Mouse (Mus musculus) cerebellum, adult (tissue): ENCODE measurements around the gene Rdh19.
"Not testable (repeated sequence)": the region's sequence is repeated elsewhere in the genome, so short reads cannot be mapped to it uniquely, and the experiment has no call there.

Experiments used
- ATAC-seq: cut with Nextera tagmentation; 2 replicates; pipeline ENCODE4 v1.9.2; 2017; ENCODE audit warnings: mild to moderate bottlenecking, moderate library complexity, mixed read lengths; ENCODE audit not compliant: insufficient number of reproducible peaks, low FRiP score, low TSS enrichment

Gene Rdh19

DNA sequence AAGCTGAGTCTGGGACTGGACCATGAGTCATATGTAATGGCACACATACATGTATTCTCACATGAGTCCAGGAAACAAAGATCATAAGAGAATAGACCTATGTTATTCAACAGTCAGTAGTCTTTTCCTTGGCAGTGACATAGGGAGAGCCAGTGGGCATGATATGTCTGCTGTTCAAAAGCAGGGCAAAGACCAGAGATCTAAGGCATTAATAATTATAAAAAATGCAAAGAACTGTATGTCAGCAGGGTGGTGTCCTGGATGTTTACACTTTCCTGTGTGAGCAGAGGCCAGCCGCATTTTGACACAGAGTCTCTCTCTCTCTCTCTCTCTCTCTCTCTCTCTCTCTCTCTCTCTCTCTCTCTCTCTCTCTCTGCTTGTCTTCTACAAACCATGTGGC is at the start of gene Rdh19:
Rdh19 (plus strand) TSS at position 301 of the 400 bp plus-strand sequence.
- ATAC-seq = no peak

- no peak for ATAC-seq
Measured at GRCm38 (mm10) chr10:127800891-127801290, 48.8 kb upstream of the Rdh19 start, which contains the start of gene Rdh16. Gene Rdh16, plus strand, starts transcription at chr10:127801152.

DNA sequence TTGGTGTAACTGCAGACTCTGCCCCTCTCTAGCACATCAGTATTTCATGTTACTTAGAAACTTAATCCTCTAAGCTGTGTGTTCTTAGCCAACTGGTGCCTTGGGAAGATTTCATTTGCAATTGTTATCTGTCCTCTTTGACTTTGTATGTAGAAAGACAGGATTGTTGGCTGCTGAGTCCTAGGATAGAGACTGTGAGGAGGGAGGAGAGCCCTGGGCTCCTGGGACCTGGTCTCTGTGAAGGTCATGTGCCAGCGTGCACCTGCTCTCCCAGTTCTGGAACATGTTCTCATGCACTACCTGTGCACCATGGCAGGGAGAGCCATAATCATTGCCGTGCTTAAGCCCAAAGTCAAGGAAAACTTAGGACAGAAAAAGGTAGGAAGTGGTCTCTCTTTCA is 48.1 kb upstream of the Rdh19 start:
- no peak for ATAC-seq

DNA sequence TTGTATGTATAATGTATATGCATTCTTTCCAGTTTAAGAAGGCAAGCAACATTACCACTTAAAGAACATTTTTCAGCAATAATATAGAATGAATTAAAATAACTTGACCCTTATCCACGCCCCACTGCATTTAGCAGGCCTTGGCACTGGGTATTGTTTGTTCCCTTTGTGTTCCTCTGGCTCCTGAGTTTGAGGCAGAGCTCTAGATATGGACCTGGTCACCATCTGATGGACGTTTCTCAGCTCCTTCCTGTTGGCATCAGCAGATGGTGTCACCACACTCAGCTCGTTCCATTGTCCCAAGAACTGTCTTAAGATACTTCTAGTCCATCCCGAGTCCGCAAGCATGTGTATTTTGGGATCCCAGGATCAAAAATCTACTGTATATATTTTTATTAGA is 47.5 kb upstream of the Rdh19 start:
- no peak for ATAC-seq

GRCm38 (mm10) chr10:127804416-127804815 is 45.3 kb upstream of the Rdh19 start:
- ATAC-seq = no peak

- no peak for ATAC-seq
Measured at GRCm38 (mm10) chr10:127815888-127816287, 33.8 kb upstream of the Rdh19 start.

GRCm38 (mm10) chr10:127817268-127817910 is 32.3 kb upstream of the Rdh19 start:
- not testable (repeated sequence) for ATAC-seq

GRCm38 (mm10) chr10:127821806-127822205 is 27.9 kb upstream of the Rdh19 start:
- ATAC-seq = not testable (repeated sequence)

- ATAC-seq = no peak
Measured at GRCm38 (mm10) chr10:127825386-127825785, 24.3 kb upstream of the Rdh19 start.

- no peak for ATAC-seq
Measured at GRCm38 (mm10) chr10:127829121-127829520, 20.6 kb upstream of the Rdh19 start.

DNA sequence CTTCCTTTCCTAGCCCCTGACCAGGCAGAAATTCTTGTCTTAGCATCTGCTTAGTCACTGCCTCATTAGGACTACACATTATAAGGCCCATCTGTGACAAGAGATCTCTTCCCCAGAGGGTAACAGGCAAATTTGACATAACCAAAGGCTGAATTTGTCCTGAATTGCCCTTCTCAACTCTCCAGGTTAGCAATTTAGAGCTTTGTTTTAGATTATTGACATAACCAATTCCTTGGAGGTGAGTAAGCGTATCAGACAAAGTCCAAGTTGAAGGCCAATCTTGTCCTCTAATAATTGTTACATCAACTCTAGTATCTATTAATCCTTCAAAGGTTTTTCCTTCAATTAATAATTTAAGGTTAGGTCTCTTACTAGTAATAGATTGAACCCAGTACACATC is 15.5 kb upstream of the Rdh19 start:
- not testable (repeated sequence) for ATAC-seq

- ATAC-seq = no peak
Measured at GRCm38 (mm10) chr10:127835292-127835691, 14.4 kb upstream of the Rdh19 start.

DNA sequence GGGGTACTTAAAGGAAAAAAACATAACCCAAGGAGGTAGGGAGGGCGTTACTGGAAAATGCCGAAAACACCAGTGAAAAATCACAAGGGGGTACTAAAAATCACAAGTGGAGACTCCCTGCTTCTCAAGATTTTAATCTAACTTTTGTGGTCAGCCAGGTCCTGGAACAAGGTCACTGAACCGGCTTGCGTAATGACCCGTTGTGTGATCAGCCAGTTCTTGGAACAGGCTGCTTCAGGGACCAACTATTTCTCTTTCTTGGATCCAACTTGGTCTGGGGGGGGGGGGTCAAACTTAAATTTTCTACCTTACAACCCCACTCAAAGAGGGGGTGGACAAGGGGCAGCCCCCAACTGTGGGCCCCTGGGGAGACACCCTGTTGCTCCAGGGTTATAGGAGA is 11.9 kb upstream of the Rdh19 start:
- ATAC-seq = not testable (repeated sequence)

GRCm38 (mm10) chr10:127838539-127838938 is 11.2 kb upstream of the Rdh19 start:
- no peak for ATAC-seq

- no peak for ATAC-seq
Measured at GRCm38 (mm10) chr10:127840776-127841175, 9.0 kb upstream of the Rdh19 start.

DNA sequence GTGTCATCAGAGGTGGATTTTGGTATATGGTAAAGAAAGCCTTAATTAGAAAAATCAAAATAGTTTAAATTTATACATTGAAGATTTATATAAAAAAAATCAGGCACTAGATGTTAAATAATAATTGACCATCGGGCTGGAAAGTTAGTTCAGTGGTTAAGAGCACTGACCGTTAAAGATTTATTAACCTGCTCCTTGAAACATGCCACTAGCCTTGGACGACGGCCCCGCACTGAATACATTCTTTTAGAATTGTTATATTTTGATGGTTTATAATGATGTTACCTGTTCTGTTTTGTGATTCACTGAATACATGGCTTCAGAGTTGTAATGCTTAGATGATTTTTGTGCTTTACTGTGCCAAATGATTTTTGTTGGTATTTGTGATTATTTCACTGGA is 3.8 kb upstream of the Rdh19 start:
- not testable (repeated sequence) for ATAC-seq

DNA sequence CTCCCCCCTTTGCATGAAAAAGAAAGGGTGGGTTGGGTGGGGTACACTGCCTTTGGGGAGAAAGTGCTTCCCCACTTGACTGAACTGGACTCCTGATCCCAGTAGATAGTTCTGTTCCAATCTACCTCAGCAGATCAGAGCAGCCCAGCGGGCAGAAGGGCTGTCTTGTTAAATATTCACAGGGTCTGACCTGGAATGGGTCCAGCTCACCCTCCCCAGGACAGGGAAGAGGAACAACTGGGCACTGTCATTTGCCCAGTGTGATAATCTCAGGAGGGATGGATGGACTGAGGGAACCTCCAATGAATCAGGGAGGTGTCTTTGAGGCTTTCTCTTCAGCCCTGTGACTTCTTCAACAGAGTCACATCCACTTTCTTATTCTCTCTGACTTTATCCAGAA is 1.6 kb upstream of the Rdh19 start:
- ATAC-seq = no peak

DNA sequence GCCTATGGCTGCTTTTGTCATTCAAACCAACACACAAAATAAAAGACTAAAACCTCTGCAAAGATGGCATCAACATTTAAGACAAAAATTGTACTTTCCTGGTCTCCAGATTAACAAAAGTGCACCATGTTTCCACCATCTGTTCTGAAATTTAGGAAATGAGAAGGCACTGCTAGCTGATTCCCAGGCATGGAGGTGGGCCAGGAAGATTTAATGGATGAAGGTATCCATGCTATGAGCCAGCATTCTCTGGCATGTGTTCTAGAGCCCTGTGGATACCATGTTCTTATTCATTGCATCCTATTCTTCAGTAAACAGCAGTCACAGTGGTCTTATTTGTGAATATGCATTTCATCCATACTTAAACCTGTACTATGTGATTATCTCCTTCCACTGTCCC is 6.6 kb downstream of the Rdh19 start:
- no peak for ATAC-seq

DNA sequence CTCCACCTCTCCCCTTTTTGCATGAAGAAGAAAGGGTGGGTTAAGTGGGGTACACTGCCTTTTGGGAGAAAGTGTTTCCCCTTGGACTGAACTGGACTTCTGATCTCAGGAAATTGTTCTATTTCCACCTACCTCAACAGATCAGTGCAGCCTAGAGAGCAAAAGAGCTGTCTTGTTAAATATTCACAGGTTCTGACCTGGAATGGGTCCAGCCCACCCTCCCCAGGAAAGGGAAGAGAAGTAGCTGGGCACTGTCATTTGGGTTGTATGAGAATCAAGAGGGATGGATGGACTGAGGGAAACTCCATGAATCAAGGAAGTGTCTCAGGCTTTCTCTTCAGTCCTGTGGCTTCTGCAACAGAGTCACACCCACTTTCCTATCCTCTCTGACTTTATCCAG is 15.2 kb downstream of the Rdh19 start:
- ATAC-seq = no peak

GRCm38 (mm10) chr10:127866232-127866631 is 16.5 kb downstream of the Rdh19 start, which contains the start of gene Rdh16f2:
Gene Rdh16f2, plus strand, starts transcription at chr10:127866474.
- ATAC-seq = no peak

DNA sequence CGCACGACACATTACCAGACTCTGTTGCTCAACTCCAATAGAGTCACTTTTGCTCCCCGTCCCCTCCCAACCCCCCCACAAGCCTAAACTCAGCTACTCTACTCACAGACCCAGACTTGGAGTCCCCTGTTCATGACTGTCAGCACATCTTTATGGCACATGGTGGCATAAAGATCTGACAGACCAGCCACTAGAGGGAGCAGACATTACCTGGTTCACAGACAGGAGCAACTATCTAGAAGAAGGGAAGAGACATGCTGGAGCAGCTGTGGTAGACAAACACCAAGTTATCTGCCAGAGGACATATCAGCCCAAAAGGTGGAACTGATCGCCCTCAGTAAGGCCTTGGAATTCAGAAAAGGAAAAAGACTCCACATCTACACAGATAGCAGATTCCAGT is 22.8 kb downstream of the Rdh19 start:
- no peak for ATAC-seq

DNA sequence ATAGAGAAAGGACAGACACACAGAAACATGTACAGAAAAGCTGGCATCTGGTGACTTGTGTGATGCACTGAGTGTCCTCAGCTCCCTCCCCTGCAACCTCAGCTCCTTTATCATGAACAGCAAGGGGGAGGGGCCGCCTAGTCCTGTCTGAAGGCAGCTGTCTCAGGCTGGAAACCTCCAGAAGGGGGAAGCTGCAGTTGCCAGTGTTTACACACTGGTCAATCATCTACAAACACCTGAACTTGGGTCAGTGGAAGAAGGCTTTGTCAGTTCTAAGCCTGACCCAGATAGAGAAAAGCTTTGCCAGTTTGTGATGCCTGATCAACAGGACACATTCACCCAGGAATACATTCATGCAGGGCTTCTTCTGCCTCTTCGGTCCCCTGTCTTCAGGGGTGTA is 28.0 kb downstream of the Rdh19 start:
- no peak for ATAC-seq
